Mouse (Mus musculus) spleen, postnatal 10 days (tissue): Measurements from ENCODE around the gene Rack1.
"Not testable (repeated sequence)": the region's sequence is repeated elsewhere in the genome, so short reads cannot be mapped to it uniquely, and the experiment has no call there.

Source experiments
- DNase-seq, 2 experiments: peaks; one replicate each; pipeline ENCODE4 v3.0.0; 2021 to 2022; ENCODE audit warnings: low spot score in 2 of 2

Gene Rack1

DNA sequence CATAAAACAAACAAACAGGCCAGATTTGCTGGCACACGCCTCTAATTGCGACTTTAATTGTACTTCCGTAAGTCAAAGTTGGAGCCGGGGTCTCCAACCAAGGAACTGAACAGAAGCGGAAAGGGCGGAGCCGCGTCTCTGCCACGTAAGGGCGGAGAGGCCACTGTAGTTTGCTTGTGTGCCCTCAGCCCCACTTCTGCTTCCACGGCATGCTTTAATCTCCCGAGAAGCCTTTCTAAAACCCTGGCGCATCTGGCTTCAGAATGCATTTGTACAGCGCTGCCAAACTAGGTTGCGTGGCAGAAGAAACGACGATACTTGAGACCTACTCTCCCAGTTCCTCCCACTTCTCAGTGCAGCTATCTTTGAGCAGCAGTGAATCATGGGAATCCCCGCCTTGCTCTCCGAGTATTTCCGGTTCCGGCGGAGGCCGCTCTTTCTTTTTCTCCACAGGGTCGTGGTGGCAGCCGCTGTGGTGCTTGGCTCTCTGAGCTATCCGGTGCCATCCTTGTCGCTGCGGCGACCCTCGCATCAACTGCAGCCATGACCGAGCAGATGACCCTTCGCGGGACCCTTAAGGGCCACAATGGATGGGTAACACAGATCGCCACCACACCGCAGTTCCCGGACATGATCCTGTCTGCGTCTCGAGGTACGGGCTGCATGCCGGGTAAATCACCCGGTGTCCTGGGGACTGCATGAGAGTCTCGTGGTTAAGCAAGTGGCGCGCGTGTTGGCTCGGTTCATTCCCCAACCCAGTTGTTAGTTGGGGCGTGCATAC is at the start of gene Rack1:
TSS of gene Rack1 (plus strand) at position 412 of the 781 bp plus-strand sequence.
- peak; percentile 84 to 89 for DNase-seq

- no peak for DNase-seq
Measured at GRCm38 (mm10) chr11:48750428-48750827, 49.7 kb upstream of the Rack1 start.

DNA sequence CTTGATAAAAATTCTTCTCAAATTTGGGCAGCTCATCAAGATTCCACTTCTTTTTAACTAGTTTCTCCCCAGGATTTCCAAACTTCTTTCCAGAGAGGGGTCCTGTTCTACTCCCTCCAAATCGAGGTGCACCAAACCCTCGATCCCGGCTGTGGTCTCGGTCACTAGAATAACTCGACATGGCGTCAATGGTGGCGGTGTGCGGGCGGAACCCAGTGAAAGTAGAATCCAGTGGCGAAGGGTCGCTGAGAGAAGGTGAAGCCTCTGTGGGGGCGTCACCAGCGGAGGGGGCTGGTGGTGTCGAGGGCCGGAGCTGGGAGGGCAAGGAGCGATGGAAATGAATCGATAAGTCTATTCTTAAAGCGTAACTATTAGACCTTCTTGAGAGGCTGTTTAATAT is 46.6 kb upstream of the Rack1 start:
- DNase-seq: not testable (repeated sequence)

DNA sequence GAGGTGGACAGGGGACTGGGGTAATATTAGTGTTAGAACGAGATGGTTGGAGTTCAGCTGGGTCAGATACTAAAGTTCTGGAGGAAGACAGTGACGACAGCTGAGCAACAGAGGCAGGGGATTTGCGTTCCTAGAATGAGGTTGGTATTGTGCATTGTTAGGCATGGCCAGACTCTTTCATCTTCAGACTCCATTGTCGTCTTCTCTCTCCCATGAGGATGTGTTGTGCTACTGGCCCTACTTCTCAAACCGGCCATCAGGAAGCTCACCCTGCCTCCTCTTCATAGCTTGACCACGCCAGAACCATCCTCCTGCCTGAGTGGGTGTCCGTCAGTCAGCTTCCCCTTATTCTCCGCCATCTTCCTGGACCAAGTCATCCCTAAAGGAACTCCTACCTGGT is 41.1 kb upstream of the Rack1 start:
- DNase-seq: no peak

- DNase-seq: no peak
Measured at GRCm38 (mm10) chr11:48764119-48764518, 36.0 kb upstream of the Rack1 start.

GRCm38 (mm10) chr11:48767195-48767876 is 32.8 kb upstream of the Rack1 start:
- DNase-seq: no peak

DNA sequence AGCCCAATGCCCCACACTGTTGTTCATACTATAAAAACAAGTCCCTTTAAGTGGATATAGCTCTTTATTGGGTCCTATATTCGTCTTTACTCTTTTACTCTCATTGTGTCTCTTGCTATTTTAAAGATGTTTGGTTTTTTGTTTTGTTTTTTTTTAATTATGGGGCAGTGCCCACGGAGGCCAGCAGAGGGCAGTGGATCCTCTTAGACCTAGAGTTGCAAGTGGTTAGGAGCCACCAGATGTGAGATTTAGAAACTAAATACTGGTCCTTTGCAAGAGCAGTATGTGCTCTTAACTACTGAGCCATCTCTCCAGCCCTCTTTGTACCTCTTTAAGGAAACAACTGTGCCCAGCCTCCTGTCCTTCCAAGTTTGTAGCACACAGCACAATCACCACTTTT is 28.4 kb upstream of the Rack1 start:
- DNase-seq: peak in 1 of 2 experiments; percentile 60

GRCm38 (mm10) chr11:48774443-48775298 is 25.5 kb upstream of the Rack1 start:
- DNase-seq: peak in 1 of 2 experiments; percentile 63

GRCm38 (mm10) chr11:48775483-48775882 is 24.6 kb upstream of the Rack1 start:
- no peak for DNase-seq

GRCm38 (mm10) chr11:48776664-48777063 is 23.5 kb upstream of the Rack1 start:
- peak in 1 of 2 experiments; percentile 55 for DNase-seq

DNA sequence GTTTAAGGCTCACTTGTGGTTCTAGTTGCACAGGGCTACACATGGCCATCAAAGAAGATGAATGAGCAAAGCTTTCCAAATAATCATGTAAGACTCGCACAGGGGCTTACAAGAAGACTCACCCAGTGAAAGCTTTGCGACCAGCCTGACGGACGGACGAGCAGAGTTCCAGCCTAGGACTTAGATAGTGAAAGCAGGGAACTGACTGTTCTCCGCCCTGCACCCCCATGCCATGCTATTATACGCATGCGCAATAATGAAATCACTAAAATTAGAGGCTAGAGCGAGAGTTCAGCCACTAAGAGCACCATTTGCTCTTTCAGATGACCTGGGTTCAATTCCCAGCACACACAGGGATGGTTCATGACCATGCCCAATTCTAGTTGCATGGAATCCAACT is 22.8 kb upstream of the Rack1 start:
- DNase-seq: no peak

DNA sequence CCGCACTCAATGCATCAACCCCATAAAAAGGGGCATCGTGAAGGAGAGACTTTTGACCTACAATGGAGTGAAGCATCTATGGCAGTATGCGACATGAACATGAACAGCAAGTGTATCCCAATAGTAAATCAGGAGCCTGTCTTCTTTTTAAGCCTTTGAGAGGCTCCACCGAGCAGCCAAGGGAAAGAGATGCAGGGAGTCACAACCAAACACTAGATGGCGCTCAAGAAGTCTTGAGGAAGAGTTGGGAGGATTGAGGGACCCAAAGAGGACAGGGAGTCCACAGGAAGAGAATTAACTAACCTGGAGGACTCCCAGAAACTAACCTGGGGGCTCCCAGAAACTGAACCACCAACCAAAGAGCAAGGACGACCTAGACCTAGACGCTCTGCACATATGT is 20.7 kb upstream of the Rack1 start:
- DNase-seq: peak in 1 of 2 experiments; percentile 59

- DNase-seq: no peak
Measured at GRCm38 (mm10) chr11:48782243-48782642, 17.9 kb upstream of the Rack1 start.

- DNase-seq: peak in 1 of 2 experiments; percentile 78
Measured at GRCm38 (mm10) chr11:48787455-48788211, 12.5 kb upstream of the Rack1 start.

DNA sequence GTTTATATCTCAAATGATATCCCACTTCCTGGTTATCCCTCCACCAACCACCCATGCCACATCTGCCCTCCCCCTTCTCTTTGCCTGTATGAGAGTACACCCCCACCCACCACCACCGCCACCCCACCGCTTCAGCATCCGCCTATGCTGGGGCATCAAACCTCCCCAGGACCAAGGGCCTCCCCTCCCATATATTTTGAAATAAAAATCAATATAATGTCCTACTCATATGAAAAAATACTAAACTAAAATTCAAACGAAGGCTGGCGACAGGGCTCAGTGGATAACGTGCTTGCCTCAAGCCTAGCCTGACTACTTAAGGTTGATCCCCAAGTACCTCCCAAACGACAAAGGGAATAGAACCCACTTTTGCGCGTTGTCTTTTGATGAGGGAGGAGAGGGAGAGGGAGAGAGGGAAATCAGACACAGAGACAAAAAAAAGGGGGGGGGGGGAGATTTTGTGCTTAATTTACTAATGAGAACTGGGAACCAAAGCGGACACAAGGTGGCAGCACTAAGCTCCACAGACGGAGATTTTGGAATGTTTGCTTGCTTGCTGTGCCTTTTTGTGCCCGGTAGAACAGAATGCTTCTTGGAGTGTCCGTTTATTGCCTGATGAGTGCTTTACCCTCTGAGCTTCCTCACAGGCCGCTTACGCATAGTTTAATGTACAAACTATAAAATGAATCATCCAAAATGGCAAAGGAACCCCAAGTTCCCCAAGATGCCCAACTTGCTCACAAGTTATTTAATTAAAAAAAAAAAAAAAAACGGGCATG is 11.6 kb upstream of the Rack1 start:
- DNase-seq: peak; percentile 58 to 85

GRCm38 (mm10) chr11:48789215-48789614 is 10.9 kb upstream of the Rack1 start:
- no peak for DNase-seq

- peak; percentile 79 to 91 for DNase-seq
Measured at GRCm38 (mm10) chr11:48789973-48790823, 9.9 kb upstream of the Rack1 start.

DNA sequence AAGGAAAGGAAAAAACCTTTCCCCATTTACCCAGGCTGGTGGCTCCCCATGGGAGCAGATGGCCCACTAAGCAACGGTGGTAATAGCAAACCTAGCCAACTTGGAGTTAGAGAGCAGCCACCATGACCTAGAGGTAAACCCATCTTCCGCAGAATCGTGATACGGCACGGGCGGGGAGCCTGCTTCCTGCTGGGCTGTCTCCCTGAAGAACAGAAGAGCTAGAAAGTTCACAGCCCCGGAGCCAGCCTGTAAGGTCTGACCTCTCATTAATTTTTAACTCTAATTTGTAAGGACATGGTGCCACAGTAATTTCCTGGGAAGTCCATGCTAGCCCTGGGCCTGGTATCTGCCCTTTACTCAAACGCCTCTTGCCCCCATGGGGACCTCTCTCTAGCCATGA is 9.2 kb upstream of the Rack1 start:
- DNase-seq: no peak

GRCm38 (mm10) chr11:48791894-48792293 is 8.2 kb upstream of the Rack1 start:
- not testable (repeated sequence) for DNase-seq

DNA sequence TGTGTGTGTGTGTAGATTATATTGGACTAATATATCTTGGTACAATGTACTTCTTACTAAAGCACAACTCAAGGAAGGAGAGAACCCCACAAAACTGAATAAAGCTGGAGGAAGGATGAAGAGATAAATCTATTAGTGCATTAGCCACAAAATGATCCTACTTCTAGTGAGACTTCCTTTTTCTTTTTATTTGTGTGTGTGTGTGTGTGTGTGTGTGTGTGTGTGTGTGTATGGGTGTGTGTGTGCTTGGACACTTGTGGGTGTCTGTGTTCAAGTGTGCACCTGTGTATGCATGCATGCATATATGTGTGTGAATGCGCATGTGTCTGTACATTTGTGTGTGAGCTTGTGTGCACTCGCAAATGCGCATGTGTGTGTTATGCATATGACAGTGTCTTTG is 6.9 kb upstream of the Rack1 start:
- no peak for DNase-seq
